Mouse (Mus musculus): ENCODE data around the gene Chtf18. TPM values are rescaled to one million over a fixed set of nuclear protein-coding genes. Genes with fewer than 3 reads are reported as not detected.
A peak's percentile ranks its signal among the peaks of the same experiment; 100 is the strongest.
"Not testable (repeated sequence)": the region's sequence is repeated elsewhere in the genome, so short reads cannot be mapped to it uniquely, and the experiment has no call there.

Gene Chtf18
- 1 to 10 TPM; 1.0 to 2.1 TPM for total RNA-seq (2021)

DNA sequence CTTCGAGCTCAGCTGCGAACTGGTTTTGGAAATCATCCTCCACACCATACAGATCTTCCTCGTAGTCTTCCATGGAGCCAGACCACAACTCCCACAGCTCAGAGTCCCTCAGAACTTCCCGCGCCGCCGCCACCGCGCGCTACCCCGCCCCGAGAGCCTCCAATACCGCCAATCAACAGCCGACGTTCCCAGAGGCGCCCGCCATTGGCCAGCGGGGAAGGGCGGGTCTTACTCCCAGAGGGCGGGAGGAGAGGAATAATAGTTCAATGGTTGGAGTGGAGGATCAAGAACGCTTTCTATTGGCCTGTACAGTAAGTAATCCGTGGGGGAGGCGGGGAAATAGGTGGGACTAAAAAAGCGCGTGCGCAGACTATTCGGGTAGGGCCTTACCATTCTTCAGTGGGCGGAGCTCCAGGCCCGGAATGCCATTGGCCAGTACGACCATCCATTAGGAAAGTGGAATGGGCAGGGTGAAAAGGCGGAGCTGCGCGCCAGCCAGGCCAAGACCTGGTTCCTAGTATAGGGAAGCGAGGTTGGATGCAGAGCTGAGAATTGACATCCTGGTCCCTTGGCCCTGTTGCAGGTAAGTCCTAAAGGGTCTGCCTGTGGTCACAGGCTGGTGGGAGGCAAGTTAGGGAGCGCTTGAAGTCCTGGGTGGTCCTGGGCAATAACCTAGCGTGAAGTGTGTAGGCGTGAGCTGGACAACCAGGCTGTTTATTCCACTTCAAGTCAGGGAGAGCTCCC lies at the start of gene Chtf18, which contains the start of gene Rpusd1:
TSS of gene Chtf18 (minus strand) at position 155 of the 744 bp plus-strand sequence.
TSS of gene Rpusd1 (plus strand) at position 406 of the 744 bp plus-strand sequence.
- intact Hi-C loops (cut with DNase I): no loop called here

DNA sequence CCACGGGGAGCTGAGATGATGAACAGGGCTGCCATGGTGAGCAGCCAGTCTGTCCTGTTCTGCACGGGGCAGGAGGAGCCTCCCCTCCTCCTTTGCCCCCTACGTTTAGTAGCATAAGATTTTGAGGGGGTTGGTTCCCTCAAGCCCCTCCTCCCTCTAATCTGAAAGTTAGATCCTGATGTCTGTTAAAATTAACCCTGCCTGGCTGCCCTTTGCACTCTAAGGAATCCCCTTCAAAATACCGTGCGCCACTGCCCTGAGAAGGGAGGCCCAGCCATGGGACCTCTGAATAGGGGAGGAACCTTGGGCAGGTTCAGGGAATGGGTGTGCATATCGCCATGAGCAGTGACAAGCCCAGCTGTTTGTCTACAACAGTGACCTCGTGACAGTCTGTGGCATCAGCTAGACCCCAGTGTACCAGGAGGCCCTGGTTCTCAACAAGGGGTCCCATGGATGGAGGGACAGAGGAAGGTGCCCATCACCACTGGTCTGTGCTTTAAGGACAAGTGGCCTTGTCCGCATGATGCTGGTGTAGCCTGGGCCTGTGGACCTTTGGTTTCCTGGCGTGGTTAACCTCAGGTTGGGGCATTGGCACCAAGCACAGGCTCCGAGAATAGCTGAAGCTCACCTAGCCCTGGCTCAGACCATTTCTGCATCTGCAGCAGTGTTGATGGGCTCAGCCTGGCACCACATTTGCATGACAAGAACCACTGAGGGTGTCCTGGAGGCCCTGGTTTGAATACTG lies 48.3 kb upstream of the Chtf18 start:
- intact Hi-C loops (cut with DNase I): loop anchor here (2.0 kb wide), 1 partner anchor 17 kb away; the partner anchor contains the start of gene Fam173a
- no peak for DNase-seq

More for the DNA sequence above, at the start of gene Chtf18, which contains the start of gene Rpusd1:
- peak; percentile 97 to 98 for DNase-seq

DNA sequence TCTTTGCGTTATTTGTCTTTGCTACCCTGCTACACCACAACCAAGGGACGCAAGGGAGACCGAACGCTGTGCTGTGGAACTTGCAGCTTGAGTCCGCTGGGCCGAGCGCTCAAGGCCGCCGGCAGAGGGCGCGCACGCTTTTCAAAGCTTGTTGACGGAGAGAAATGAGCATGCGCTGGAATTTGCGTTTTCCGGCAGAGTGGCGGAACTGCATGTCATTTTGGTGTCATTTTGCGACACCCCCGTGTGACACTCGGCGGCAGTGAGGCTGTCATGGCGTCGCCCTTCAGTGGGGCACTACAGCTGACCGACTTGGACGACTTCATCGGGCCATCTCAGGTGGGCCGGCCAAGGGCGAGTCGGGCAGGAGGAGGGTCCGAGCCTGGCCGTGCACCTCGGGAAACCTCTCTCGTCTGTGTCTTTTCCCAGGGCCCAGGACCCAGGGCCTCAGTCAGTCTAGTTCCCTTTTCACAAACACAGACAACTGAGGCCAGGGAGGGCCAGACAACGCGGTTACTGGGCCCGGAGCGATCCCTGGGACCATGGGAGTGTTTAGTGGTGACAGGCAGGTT lies 46.4 kb upstream of the Chtf18 start, which contains the start of gene Narfl:
TSS of gene Narfl (plus strand) at position 228 of the 572 bp plus-strand sequence.
- DNase-seq: peak; percentile 98 to 99
- intact Hi-C loops (cut with DNase I): loop anchor here (1.0 to 2.0 kb wide), 3 partner anchors 19 to 28 kb away; partner anchors contain the start of gene Fam173a

DNA sequence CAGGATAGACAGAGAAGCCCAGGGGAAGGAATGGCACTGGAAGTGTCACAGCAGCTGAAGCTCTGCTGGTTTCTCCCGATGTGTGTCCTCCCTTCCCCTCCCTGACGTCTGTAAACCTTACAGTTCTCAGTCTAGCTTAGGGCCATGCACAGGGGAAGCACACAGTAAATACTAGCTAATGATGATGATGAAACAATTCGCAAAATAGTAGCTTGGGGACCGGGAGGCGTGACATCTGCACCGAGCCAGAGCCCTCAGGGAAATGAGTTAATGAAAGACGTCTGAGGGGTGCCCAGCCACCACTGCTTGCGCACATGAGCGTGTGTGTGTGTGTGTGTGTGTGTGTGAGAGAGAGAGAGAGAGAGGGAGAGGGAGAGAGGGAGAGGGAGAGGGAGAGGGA lies 42.1 kb upstream of the Chtf18 start:
- DNase-seq: no peak
- intact Hi-C loops (cut with DNase I): no loop called here

DNA sequence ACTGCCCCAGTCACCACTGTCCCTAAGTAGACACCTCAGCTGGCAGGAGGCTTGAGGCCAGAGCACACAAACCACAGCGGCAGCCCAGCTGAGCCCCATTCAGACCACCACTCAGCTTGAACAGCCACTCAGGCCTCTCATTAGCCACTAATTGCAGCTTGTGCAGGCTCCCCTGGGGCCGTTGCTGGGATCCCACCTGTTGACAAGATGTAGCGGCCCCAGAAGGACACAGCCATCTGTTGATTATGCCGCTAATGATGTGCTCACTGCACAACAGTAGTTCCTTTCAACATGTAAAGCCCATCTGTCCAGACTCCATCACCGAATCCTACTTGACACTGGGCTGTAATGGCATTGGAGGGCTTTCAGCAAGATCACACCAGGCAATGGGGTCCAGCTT lies 38.7 kb upstream of the Chtf18 start:
- intact Hi-C loops (cut with DNase I): no loop called here
- no peak for DNase-seq

DNA sequence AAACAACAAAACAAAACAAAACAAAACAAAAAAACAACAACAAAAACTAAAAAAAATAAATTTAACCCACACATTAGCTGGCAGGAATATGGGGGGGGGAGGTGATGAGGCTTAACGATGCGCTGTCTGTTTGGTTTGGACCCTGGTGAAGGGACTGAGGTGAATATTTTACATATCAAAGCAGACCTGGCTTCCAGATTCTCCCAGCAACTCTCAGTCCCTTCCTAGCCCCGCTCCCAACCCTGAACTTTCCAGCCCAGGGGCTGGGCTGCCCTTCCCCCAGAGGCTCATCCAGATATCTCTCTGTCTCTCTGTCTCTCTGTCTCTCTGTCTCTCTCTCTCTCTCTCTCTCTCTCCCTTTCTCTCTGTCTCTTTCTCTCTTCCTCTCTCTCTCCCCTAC lies 35.4 kb upstream of the Chtf18 start:
- intact Hi-C loops (cut with DNase I): no loop called here
- no peak for DNase-seq

DNA sequence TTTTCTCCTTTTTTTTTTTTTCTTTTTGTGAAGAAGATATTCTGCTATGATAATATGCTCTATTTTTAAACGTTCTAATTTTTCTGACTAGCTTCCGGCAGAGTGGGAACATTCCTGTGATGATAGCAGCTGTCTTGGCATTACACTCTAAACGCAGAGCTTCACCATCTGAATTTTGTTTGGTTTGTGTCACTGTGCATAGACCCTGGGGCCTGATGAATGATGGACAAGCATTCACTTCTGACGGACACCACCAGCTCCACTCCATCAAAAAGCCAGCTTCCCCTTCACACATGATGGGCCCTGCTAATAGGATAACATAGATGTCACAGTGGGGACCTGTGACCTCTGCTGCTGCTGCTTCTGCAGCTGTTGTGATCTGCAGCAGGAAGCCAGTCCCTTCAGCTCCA lies 34.3 kb upstream of the Chtf18 start:
- intact Hi-C loops (cut with DNase I): no loop called here

DNA sequence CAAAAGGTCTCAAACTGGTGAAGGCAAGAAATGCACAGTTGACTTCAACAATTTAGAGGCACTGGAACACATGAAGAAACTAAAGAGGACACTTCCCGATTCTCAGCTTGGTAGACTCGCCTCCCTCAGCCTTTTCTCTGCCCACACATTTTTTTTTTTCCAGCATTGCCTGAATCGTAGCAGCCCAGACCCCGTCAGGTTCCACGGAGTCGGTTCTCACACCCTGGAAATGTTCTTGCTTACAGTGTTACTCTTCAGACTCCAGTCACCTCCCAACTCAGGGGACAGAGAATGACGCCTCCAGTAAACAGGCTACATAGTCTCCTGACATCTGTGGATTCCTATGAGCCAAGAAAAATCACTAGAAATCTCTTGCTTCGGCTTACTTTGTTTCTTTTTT lies 32.9 kb upstream of the Chtf18 start:
- intact Hi-C loops (cut with DNase I): no loop called here
- no peak for DNase-seq

More for the DNA sequence above, 34.3 kb upstream of the Chtf18 start:
- DNase-seq: no peak

DNA sequence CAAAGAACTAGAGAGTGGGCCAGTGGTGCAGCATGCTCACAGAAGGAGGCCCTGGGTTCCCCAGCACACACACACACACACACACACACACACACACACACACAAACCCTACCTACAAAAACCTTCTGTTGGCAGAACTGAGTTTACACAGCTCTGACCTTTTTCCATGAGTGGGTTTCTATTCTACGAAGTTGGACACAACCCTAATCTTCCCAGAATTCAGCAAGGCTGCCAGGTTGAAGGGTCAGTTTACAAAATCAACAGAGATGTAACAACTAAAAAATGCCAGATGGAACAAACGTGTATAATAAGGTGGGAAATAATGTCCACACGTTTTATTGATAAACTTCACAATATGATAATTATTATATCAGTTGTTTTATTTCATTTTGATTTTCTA lies 30.5 kb upstream of the Chtf18 start:
- intact Hi-C loops (cut with DNase I): no loop called here
- DNase-seq: no peak

DNA sequence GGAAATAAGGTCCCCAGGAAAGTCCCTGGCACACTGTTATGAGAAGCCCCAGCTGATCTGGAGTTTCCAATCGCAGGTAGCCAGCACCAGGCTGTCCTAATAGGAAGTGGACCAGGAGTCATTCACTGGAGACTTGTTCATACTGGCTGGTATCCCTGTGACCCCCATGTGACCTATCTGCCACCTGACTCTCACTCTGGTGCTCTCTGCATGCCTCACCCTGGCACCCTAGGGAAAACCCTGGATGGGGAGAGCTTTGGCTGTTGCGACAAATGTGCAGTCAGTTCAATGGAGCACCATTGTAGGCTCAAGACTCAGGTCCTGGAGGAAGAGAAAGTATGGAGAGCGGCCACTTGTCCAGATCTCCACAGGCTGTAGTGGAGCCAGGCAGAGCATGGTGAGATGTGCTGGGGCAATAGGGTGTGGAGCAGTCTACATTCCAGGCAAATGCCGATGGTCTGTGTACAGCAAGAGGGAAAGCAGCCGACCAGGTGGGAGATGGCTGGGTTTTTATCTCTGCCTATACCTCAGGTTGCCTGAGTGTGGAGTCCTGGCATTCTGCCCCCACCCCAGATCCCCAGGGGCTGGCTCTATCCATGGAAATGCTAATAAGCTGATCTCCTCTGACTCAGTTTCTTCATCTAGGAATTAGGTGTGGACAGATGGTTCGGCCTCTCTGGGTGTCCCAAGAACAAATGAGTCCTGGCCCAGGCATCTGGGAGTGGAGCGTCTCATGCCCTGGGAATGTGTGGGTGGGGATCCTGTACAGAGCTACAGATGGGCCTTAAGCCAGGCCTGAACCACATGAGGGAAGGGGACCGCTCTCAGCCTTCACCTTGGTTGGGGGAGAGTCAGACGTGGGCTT lies 29.4 kb upstream of the Chtf18 start:
- DNase-seq: no peak
- intact Hi-C loops (cut with DNase I): no loop called here

DNA sequence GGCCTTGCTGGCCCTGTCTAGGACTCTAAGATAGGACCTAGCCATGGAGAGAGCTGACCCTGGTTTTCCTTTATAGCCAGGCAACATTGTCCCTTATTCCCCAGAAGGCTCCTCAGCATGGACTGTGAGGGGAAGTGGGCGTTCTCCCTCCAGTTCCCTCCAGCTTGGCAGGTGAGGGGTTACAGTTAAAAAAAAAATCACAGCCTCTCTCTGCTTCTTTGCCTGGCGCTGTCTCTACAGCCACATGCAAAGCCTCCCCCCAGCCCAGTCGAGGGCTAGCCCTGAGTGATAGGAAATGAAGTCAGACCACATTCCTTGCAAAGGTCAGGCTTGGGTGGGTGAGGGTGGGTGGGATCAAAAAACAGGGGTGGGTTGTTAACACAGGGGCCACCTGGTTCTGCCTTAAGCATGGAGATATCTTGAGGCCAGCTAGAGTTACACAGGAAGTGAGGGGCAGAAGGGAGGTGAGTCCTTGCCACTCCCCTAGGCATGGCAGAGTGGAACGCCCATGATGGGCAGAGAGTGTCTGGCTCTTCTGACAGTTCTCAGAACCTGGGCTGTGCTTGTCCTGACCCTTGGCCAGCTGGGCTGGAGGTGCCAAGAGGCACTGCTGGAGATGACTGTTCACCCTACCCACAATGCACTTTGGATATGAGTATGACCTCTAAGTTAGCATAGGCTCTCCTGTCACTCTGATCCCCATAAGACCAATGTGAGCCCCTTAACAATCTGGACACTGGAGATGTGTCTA lies 28.6 kb upstream of the Chtf18 start:
- intact Hi-C loops (cut with DNase I): no loop called here
- no peak for DNase-seq

DNA sequence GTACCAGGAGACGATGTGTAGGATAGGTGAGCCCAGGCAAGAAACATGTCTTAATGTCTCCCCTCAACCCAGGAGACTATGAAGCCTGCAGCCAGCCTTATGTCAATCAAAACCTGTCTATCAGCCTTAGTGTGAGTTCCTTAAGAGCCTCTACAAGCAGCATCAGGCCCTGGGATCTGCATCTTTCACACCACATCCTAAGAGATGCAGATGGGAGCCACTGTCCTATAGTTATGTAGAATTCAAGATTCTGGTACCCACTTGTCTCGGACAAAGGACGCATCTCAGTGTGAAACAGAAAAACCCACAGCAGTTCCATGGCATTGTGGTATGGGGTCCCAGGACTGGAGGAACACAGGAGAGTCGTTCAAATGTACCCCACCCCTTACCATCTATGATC lies 27.9 kb upstream of the Chtf18 start:
- intact Hi-C loops (cut with DNase I): no loop called here
- no peak for DNase-seq

DNA sequence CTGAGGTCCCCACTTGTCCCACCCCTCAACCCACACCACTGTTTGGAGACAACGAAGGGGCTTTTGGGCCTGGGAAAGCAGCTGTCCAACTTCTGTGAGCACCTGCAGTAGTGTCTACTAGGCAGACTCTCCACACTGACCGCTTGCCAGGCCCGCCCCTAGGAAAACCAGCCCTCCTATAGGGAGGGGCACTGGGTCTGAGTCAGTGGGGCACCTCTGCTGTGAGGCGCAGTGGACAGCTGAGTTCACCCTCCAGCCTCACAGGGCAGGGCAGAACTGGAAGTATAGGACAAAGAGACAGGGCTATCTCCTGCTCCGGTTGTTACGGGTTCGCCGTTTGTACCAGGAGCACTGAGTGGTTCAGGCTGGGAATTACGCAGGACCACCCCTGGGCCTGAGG lies 27.0 kb upstream of the Chtf18 start, which contains the start of gene Msln:
TSS of gene Msln (minus strand) at position 138 of the 400 bp plus-strand sequence.
- intact Hi-C loops (cut with DNase I): no loop called here
- DNase-seq: no peak

DNA sequence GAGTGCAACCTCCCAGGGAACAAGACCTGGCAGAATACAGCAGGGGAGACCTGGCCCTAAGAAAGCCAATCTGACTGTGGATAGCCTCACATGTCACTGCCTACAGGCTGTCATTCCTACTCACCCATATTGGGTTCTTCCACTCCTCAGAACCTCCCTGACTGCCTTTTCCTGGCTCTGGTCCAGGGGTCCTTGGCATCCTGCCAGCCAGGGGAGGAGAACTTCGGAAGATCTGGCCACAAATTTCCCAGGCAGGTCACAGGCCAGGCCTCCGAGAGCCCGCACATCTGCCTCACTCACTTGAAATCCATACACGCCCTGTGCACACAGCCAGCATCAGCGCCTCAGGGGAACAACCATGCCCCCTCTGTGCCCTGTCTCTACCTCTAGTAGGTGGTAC lies 24.2 kb upstream of the Chtf18 start:
- peak in 1 of 2 experiments; percentile 47 for DNase-seq
- intact Hi-C loops (cut with DNase I): no loop called here

DNA sequence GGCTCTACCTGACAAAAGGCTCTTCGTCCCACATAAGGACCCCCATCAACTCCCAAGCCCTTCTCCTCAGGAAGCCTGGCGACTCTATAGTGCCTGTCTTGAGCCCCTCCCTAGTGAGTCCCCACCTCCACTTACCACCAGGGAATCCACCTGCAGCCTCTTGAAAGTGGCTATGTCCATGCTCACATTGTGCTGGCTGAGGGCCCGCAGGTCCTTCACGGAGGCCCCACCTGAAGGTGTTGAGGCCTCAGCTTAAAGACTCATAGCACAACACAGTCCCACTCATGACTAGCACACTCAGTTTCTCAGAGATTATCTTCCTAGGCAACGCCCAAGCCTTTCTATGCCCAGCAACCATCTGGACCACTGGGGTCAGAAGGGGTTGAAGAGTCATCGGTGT lies 22.1 kb upstream of the Chtf18 start:
- intact Hi-C loops (cut with DNase I): no loop called here
- DNase-seq: no peak

DNA sequence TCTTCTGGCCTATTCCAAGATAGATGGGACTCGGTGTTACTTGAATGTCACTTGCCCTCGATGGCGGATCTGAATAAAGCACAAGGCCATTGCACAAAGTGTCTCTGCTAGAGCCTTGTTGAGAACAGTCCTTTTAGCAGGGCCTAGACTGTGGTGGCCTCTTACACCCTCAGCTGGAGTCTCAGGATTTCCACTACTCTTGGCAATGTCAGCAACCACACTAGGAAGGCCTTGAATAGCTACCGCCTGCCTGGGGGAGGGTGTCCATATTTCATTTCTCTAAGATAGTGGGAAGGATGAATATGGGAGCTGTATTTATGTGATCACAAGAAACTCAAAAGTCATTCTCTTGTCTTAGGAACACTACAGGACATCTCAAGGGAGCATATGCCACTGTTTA lies 21.0 kb upstream of the Chtf18 start:
- intact Hi-C loops (cut with DNase I): no loop called here

DNA sequence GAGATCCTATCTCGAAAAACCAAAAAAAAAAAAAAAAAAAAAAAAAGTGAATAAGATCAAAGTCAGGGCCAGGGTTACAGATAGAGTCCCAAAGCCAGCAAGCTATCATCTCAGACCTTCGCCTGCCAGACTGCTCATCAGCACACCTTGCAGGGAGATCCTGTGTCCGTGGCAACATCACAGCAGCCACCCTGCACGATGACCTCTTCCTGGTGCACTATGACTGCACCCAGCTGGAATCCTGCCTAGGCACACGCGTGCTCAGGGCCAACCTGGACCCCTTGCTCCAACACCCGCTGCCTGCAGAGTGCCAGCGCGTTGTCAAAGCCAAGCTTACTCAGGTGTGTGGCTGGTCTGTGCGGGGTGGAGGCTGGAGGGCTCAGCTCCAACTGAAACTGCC lies 17.1 kb upstream of the Chtf18 start:
- intact Hi-C loops (cut with DNase I): no loop called here

More for the DNA sequence above, 21.0 kb upstream of the Chtf18 start:
- DNase-seq: no peak

DNA sequence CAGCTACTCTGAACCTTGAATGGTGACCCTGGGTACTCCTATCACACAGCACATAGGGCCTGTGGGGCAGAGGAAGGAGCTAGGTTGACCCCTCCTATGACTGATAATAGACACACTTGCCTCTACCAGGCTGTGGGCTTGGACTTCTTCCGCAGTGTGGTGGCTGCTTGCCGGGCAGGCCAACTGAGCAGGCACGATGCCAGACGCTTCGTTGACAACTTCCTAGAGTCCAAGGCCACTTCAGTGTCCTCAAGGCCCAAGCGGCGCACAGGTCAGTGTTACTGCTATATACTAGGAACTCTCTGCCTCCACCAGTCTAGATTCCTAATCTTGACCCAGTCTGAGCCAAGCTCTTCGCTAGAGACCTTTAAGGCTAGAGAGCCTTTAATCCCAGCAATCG lies 16.6 kb upstream of the Chtf18 start:
- DNase-seq: no peak
- intact Hi-C loops (cut with DNase I): no loop called here

More for the DNA sequence above, 17.1 kb upstream of the Chtf18 start:
- no peak for DNase-seq

DNA sequence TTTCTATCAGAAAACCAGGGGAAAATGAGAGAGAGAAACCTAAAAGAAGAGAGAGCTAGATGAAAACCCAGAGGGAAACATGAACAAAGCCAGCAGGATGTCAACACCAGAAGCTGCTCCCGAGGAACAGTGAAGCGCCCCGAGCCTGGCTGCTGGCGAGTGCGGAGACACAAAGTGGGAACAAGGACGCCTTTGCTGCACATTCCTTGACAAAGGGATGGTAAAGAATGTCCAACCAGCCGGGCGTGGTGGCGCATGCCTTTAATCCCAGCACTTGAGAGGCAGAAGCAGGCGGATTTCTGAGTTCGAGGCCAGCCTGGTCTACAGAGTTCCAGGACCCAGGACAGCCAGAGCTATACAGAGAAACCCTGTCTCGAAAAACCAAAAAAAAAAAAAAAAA lies 14.3 kb upstream of the Chtf18 start:
- intact Hi-C loops (cut with DNase I); DNase-seq: not testable (repeated sequence)

All from heart, postnatal 36 days (tissue).